Mouse (Mus musculus) brain, embryonic 18.5 days (tissue): ENCODE results near the gene Gna11.

Experiments used
- DNase-seq: peaks from one replicate; pipeline ENCODE4 v3.0.0-alpha.2; 2012; ENCODE audit warnings: low read depth, low spot score

Gene Gna11

GRCm38 (mm10) chr10:81545161-81545747 lies at the start of gene Gna11:
TSS of gene Gna11 (minus strand) at chr10:81545190.
- peak; percentile 97 for DNase-seq

DNA sequence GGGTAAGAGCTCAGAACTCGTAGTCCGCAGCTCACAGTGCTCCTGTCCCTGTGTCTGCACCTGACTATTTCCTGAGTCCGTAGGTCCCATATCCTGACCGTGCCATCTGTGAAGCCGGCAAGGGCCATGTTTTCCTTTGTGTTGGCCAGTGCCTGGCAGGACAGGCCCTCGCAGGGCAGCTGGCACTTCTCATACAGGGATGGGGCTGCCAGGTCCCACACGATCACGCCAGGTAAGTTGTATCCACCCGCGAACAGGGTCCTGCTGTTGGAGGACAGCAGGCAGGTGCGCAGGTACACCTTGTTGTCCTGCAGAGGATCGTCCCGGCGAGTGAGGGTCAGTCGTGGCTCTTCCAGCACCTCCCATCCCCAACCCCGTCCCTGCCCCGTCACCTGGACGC lies 48.9 kb upstream of the Gna11 start:
- DNase-seq, result no peak

DNA sequence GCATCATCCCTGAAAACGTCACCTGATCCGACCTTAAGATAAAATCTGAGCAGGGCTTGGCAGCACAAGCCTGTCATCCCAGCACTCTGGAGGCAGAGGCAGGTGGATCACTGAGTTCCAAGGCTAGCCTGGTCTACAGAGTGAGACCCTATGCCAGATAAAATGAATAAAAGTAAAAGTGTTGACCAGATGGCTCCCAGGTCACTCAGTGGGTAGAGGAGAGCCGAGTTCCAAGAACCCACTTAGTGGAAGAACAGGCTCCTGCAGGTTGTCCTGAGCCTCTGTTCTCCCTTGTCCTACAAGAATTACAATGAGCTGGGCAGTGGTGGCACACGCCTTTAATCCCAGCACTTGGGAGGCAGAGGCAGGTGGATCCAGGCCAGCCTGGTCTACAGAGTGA lies 48.2 kb upstream of the Gna11 start:
- no peak for DNase-seq

DNA sequence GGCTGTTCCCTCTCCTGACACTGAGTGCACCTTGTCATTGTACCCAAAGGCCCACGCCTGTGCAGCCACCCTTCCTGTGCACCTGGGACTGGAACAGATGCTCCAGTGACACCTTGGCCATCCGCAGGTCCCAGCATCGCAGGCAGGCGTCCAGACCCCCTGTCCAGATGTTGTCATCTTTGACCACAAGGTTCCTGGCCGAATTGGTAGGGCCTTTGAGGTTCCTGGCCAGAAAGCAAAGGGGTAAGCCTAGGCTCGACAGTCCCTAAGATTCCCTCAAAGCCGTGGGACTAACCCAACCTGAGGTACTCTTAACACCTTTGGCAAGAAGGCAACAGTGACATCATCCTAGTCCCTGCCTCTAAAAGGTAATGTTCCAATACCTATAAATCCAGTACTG lies 47.6 kb upstream of the Gna11 start:
- DNase-seq, result no peak

GRCm38 (mm10) chr10:81591846-81592245 lies 46.9 kb upstream of the Gna11 start:
- no peak for DNase-seq

DNA sequence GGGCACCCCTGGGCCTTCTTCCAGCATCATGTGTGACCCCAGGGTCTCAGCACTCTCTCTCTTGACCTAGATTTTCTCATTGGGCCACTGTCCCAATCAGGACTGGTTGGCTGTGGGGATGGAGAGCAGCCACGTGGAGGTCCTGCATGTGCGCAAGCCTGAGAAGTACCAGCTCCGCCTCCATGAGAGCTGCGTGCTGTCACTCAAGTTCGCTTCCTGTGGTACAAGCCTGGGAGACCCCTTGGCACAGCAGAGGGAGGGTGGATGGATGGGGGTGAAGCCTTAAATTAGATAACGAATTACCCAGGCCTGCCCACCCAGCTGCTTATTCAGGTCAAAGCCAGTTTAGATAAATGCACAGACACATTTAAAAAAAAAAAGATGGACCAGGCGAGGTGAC lies 43.7 kb upstream of the Gna11 start:
- DNase-seq, result no peak

DNA sequence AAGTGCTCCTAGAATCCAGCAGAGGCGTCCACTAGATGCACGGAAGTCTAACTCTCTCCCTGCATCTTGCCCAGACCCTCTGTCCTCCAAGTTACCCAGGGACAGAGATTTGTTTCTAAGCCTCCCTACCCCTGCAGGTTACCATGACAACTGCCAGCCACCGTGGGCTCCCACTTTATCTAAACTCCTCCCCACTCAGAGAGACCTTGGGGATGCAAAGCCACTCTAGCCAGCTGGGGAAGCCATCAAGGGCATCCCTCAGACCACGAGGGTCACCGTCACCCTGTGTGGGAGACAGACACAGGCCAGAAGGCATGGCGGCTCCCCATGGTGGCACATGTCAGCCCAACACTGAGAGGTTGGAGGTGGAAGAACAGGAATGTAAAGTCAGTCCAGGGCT lies 38.4 kb upstream of the Gna11 start:
- DNase-seq, result no peak

DNA sequence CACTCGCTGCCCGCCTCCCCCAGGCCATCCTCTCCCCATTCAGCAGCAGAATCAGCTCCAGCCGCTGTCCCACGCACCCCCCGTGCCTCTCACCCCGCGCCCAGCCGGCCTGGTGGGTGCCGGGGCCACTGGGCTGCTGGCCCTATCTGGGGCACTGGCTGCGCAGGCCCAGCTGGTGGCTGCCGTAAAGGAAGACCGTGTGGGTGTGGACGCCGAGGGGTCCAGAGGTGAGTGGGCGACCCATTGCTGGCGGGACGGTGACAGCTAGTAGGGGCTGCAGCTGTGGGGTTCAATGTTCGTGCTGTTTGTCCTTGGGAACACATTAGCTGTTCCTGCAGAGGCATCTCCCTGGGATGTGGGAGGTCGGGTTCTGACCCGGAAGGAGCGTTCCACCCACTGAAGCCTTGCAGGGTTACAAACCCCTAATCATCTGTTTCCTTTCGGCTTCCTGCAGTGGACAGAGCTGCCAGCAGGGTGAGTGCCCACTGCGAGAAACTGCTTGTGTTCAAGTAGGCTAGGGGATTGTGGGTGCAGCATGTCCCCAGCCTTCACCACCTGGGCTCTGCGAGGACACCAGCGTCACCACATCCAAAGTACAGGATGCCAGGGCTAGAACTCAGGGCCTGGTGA lies 35.6 kb upstream of the Gna11 start:
- DNase-seq, result no peak

DNA sequence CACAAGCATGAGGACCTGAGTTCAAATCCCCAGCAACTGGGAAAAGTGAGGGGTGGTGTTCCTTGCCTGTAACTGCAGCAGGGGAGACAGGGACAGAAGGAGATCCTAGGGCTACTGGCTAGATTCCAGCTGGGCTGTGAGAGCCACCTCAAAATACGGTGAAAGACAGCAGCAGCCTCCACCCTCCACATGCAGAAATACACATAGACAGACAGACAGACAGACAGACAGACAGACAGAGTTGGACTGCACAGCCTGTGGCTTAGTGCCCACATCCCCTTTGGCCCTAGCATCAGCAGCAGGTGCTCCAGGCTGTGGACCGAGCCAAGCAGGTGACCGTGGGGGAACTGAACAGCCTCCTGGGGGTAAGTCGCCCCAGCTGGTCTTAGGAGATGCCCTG lies 35.0 kb upstream of the Gna11 start:
- DNase-seq, result no peak

- no peak for DNase-seq
Measured at GRCm38 (mm10) chr10:81575695-81576094, 30.7 kb upstream of the Gna11 start.

DNA sequence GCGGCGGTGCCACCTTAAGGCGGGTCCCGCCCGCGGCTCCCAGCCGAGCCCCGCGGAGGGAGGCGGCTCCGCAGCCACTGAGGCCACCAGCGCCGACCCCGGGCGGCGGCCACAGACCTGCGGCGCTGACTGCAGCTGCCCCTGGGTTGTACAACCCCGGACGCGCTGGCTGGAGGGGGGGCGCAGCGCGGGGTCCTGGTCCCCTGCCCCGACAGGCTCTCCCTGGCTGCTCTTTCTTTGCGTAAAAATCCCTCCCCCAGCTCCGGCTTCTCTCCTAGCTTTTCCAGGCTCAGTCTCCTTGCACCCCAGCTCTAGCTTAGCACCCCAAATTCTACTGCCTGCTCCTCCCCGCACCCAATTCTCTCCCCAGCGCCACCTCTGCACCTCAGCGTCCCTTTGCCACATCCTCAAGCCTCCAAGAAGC lies 30.2 kb upstream of the Gna11 start:
- DNase-seq, result no peak

GRCm38 (mm10) chr10:81574081-81575056 lies 29.4 kb upstream of the Gna11 start, which contains the start of gene Tle2:
TSS of gene Tle2 (plus strand) at chr10:81574561.
- no peak for DNase-seq

GRCm38 (mm10) chr10:81572975-81573374 lies 28.0 kb upstream of the Gna11 start:
- DNase-seq, result no peak

GRCm38 (mm10) chr10:81572133-81572671 lies 27.2 kb upstream of the Gna11 start:
- DNase-seq, result no peak

- DNase-seq, result peak; percentile 99
Measured at GRCm38 (mm10) chr10:81571501-81571876, 26.5 kb upstream of the Gna11 start.

DNA sequence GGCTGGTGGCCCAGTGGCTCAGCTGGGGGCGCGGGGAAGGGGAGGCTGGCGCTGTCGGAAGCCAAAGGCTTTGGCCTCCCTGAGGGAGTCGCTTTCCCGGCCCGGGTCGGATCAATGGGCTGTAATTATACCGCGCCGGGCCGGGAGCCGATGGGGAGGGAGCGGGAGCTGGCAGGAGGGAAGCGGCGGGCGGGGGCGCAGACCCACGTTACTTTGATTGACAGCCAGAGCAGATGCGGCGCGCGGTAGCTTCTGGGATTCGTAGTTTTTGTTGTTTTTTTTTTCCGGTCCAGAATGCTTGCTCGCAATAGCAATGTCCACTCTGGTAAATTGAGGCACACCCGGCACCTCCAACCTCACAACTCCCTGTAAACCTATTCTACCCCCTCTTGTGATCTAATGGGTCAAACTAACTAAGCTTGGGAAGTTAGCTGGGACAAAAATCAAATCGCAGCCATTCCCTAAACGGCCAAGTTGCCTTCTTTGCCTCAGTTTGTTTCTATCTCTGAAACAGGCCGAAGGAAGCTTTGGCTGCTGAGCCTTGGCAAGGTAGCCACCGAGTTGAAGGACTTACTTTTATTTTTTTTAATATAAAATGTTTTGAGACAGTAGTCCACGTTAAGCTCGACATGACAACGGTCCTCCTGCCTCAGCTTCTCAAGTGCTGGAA lies 26.0 kb upstream of the Gna11 start:
- peak; percentile 88 for DNase-seq

DNA sequence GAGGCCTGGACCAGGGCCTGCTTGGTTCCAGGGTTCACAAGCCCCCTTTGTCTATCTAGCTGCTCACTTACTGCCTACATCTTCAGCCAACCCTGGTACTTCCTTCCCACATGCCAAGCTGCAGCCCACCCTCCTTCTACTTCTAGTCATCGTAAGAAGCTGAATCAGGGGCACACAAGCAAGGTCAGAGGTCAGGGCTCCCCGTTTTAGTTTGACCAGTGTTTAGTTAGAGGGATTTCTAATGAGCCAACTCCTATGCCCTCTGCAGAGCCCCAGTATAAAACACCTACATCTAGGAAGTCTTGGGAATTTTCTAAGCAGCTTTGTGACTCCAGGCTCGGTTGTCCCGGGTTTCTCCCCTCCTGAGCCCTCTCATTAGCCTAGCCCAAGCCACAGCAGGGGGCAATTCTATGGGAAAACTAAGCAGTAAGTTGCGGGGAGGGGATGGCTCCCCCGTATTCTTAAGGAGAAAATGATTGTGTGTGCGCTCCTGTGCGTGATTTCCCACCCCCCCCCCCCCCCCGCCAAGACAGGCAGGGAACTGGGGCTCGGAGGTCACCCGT lies 25.3 kb upstream of the Gna11 start:
- DNase-seq, result no peak

GRCm38 (mm10) chr10:81569507-81570237 lies 24.7 kb upstream of the Gna11 start:
- DNase-seq, result no peak

GRCm38 (mm10) chr10:81568381-81569191 lies 23.6 kb upstream of the Gna11 start:
- no peak for DNase-seq
